Mouse (Mus musculus) layer of hippocampus, adult 9-11 months (tissue): Measurements from ENCODE around the gene Syt12.
"Not testable (repeated sequence)": the region's sequence is repeated elsewhere in the genome, so short reads cannot be mapped to it uniquely, and the experiment has no call there.

Experiments used
- DNase-seq: peaks from one replicate; pipeline ENCODE4 v3.0.0; 2022

Gene Syt12

GRCm38 (mm10) chr19:4487877-4488276 is 10.6 kb upstream of the Syt12 start:
- no peak for DNase-seq

DNA sequence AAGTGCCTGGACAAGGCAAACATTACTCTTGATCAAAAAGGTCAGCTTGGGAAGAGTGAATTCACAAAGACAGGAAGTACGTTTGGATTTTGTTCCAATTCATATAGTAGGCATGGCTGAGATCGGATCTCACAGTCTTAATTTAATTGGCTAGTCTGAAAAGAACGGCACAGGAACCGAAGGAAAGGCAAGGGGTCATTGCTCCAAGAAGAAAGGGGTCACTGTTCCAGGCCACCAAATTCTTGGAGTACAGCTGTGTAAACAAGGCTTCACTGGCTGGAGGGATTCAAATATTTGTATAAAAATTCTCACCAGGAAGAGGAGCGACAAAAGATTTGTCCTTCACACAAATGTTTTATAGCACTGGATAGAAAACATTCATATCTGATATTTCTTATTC is 7.8 kb upstream of the Syt12 start:
- no peak for DNase-seq

GRCm38 (mm10) chr19:4482111-4482859 is 5.0 kb upstream of the Syt12 start:
- DNase-seq: no peak

DNA sequence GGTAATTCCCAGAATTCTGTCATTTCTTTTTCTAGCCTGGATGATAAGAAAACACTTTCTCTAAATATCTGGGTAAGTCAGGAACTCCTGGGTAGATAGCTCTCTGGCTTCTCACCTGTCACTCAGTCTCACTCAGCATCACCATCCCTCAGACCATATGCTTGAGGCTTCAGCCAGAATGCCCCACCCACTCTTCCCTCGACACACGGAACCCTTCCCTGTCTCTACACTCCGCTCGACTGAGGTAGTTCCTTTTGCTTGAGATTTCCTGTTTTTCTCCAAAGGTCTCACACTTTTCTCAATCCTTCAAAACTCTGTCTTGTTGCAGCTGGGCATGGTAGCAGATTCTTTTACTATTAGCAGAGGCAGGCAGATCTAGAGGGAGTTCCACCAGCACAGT is 4.1 kb upstream of the Syt12 start:
- no peak for DNase-seq

DNA sequence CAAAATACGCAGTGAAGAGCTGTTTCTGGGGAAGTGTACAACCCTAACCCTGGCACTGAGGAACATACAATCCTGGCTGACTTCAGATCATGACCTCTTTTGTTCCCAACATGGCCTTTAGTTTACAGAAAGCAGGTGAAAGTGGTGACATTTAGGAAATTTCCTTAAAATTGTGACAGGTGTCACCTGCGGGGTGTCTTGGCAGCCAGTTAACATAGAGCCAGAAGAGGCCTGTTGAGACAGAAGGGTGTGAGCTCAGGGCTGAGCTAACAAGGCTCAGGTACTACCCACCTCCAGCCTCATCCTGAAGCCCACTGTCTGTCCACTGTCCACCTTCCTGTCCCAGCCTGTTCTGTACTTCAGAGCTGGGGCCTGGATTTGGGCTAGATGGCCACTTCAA is 2.8 kb upstream of the Syt12 start:
- DNase-seq: no peak

DNA sequence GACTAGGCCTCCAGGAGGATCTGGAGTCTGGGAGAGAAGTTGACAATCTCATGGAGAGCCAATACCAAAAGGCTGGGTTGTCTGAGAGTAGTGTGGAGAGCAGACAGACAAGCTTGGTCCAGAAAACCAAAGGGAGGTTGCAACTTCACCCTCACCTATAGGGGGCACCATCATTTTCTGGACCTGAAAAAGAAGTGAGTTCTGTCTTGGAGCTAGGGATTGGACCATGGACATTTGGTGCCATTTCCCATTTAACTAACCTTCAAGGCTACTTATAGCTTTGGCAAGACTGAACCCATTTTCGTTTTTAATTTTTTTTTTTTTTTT is 906 bp upstream of the Syt12 start:
- DNase-seq: no peak

DNA sequence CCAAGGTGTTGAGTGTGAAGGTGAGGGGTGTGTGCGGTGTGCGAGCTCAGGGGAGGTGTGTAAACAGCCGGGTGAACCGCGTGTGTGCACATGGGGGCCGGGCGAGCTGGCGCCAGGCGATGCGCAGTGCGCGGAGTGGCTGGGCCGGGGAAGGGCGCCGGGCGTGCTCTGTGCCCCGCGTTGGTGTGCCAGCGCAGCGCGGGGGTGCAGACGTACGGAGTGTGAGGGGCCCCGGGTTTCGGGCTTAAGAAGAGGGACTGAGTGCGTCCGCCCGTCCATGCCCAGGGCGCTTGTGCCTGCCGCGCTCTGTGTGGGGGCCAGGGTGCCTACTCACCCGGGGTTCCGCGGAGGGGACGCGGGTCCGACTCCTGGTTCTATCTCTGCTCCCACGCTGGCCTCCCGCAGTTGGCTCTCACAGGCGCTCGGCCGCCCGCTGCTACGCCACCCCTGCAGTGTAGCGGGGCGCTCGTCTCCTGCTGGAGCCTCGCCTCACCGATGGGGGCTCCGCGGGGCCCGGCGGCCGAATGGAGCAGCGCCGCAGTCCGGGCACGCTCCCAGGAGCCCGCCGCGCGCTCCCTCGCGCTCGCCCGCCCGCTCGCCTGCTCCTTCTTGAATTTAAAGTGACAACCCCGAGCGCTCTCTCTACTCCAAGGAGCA is 518 bp downstream of the Syt12 start:
- DNase-seq: peak; percentile 37

GRCm38 (mm10) chr19:4475224-4475925 is 1.9 kb downstream of the Syt12 start:
- DNase-seq: no peak

DNA sequence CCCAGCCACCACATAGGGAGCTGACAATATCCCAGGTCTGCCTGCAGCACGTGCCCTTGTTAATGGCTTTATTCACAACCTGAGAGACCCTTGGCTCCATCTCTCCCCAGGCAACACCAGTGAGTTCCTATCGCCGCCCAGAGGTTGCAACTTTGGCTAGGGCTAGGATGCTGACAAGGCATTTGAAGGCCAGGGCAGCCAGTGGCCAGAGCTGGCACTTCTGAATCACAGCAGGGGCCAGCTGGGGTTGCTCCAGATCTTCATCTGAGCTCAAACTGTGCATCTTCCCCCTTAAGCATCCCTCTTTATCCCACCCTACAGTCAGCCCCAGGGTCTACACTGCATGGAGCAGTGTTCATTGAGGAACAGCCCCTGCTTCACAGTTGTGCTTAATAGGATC is 2.5 kb downstream of the Syt12 start:
- DNase-seq: no peak

- no peak for DNase-seq
Measured at GRCm38 (mm10) chr19:4473549-4473948, 3.7 kb downstream of the Syt12 start.

DNA sequence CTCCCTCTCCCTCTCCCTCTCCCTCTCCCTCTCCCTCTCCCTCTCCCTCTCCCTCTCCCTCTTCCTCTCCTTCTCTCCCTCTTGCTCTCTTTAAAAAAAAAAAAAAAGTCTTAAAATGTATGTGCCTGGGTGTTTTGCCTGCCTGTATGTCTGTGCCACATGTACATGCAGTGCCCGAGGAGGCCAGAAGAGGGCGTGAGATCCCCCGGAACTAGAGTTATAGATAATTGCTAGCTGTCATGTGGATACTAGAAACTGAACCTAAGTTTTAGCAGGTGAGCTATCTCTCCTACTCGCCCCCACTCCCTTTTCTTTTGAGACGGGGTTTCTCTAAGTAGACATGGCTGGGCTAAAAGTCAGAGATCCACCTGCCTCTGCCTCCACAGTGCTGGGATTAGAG is 8.9 kb downstream of the Syt12 start:
- DNase-seq: no peak

DNA sequence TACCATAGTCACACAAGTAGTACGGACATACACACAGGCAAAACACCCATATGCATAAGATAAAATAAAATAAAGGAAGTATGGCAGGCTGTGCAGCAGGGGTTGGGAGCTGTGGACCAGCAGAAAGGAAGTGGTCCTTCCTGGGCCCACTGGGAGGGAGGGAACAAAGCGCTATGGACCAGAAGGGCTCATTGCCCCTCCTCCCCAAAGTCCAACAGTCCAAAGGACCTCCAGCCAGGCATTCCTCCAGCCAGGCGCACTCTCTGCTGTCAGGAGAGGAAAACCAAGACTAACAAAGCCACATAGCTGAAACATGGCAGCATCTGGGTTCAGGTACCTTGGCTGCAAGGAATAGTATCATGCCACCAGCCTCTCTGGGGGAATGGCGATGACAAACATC is 12.6 kb downstream of the Syt12 start:
- no peak for DNase-seq

DNA sequence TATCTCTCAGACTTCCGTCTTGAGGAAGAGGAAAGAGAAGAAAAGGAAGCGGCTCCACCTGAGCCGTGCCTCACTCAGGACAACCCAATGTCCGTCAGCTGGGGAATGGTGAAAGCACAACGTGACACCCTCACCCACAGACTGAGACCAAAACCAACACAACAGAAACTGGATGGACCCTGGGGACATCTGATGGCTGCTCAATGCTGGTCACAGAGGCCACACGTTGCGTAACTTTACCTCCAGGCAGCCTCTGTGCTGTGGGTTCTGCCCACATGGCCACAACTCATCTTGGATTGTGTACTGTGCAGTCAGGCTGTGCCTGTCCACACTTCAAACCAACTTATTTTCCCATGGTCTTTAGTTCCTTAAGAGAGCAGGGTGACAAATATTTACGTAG is 15.3 kb downstream of the Syt12 start:
- DNase-seq: no peak

DNA sequence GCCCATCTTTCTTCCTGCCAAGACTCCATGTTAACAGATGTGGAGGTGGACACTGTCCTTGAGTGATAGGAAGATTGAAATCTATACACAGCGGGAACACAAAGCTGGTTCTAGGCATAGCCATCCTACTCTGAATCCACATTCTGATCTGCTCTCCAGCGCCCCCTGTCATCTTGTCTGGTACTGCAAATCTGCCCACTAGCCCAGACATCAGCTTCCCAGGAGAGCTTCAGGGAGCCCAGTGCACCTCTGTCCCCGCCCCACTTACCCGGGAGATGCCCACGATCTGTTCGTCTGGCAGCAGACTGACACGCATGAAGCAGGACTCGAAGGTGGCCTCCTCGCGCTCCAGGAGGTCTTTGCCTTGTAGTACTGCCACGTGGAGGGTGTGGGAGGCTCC is 21.0 kb downstream of the Syt12 start:
- peak; percentile 34 for DNase-seq

DNA sequence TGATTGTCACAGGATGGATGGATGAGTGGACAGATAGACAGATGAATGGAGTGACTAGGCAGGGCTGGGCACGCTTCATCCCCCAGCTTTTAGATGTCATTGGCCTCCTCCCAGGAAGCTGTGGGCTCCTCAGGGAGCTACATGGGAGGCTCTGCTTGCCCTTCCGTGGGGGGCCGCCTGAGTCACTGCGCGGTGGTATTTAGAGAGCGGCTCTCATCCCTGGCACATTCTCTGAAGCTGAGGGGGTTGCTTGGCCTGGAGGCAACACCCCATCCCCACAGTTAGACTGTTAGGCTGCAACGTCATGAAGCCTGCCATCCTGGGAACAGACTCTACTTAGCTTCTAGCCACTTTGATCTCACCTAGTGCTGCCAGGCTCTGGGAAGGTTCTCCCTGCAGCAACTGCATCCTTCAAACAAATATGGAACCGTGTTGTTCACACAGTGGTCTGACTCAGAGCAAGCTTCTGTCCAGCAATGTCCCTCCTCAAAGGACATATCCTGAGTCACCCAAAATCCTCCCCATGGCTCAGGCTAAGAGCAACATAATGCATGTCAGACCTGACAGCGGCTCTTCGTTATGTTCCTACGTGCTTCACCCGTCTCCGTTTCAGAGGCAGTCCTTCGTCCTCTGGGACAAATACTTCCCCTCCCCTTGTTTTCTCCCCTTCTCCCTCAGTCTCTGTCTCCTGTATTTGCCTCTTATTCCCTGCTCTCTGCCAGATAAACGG is 22.0 kb downstream of the Syt12 start:
- no peak for DNase-seq

GRCm38 (mm10) chr19:4454040-4454439 is 23.2 kb downstream of the Syt12 start:
- not testable (repeated sequence) for DNase-seq

DNA sequence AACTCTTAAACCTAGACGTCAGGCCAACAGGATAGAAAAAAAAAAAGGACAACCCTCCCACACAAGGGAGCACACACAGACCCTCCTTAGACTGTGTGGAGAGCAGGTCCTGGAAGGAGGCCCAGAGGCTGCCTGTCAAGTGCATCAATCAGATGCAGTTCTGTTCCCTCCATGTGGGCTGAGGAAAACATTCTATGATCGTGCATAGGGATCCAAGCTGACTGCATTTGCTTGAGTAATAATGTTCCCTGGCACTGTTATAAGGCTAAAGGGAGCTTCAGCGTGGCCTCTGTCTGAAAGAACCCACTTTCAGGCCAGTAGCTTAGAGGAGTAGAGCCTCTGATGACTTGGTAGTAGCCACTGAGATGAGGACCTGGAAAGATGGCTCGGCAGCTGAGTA is 24.7 kb downstream of the Syt12 start:
- peak; percentile 63 for DNase-seq

- no peak for DNase-seq
Measured at GRCm38 (mm10) chr19:4451965-4452364, 25.3 kb downstream of the Syt12 start.

GRCm38 (mm10) chr19:4451098-4451497 is 26.1 kb downstream of the Syt12 start:
- DNase-seq: no peak

GRCm38 (mm10) chr19:4450666-4451065 is 26.6 kb downstream of the Syt12 start:
- no peak for DNase-seq

DNA sequence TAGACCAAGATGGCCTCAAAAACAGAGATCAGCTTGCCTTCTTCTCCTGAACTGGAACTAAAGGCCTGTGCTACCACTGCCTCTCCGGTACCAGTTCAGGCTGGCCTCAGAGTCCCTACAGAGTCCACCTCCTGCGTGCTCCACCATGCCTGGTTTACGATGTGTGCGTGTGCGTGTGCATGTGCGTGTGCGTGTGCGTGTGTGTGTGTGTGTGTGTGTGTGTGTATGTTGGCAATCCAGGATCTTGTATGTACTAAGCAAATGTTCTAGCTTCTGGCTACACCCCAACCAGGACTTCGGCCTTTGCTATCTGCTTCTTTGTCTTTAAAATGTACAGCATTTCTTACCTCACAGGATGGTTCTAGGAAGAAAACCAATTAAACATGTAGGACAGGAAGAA is 28.0 kb downstream of the Syt12 start:
- no peak for DNase-seq

GRCm38 (mm10) chr19:4447445-4447844 is 29.8 kb downstream of the Syt12 start:
- DNase-seq: no peak

- no peak for DNase-seq
Measured at GRCm38 (mm10) chr19:4446661-4447420, 30.4 kb downstream of the Syt12 start.
